Mouse (Mus musculus): ENCODE measurements around the gene Tubg1.

GRCm38 (mm10) chr11:101079746-101080145 lies 40.0 kb upstream of the Tubg1 start:
- TF ChIP-seq POLR2A (IDR thresholded peaks at IDR 0.05; ENCODE audit: borderline replicate concordance, low read depth, low read length) (no peak), CTCF (IDR thresholded peaks at IDR 0.05; ENCODE audit: low read depth, low read length) (no peak)
